Mouse (Mus musculus) embryonic fibroblast, embryonic 13.5 days (primary cell): Measurements from ENCODE around the gene Fam83f.

ENCODE experiments used
- CTCF ChIP-seq: IDR thresholded peaks from 2 replicates; pipeline ENCODE4 v1.5.1; 2011; ENCODE audit warnings: mild to moderate bottlenecking, control low read depth, low read length, moderate library complexity, borderline replicate concordance; ENCODE audit not compliant: insufficient read depth
- POLR2A ChIP-seq: IDR thresholded peaks from 2 replicates; pipeline ENCODE4 v1.6.1; 2011; ENCODE audit warnings: low read depth, mild to moderate bottlenecking, control low read depth, low read length, moderate library complexity

DNA sequence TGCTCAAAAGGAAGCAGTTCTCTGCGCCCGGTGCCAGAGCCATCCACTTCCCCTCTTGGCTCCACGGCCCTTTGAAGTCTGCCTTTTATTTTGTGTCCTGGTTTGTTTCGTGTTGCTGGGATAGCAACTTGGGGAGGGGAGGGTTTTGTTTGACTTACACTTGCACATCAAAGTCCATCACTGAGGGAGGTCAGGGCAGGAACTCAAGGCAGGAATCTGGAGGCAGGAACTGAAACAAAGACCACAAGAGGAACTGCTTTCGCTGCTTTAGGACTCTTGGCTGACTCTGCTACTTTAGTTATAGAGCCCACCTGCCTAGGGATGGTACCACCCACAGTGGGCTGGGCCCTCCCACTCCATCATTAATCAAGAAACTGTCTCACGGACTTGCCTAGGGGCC, 45.2 kb upstream of the Fam83f start:
- no peak for TF ChIP-seq CTCF
- TF ChIP-seq POLR2A: no peak
